Mouse (Mus musculus) heart, postnatal 0 days (tissue): ENCODE measurements around the gene Lgals8.

ENCODE experiments used
- CTCF ChIP-seq: IDR thresholded peaks from 2 replicates; pipeline ENCODE4 v1.5.1; 2016; ENCODE audit warnings: antibody characterized with exemption, control low read depth, low read depth
- EP300 ChIP-seq: IDR thresholded peaks from 2 replicates; pipeline ENCODE4 v1.6.1; 2016; ENCODE audit warnings: antibody characterized with exemption, low read depth

- TF ChIP-seq EP300 (no peak; the same call in 1 of the 2 replicates), CTCF (no peak)
These were observed 3.0 kb downstream of the Lgals8 start for GRCm38 (mm10) chr13:12461730-12462119.
